Mouse (Mus musculus) neural tube, embryonic 11.5 days (tissue): ENCODE measurements around the gene Grik3. TPM values are rescaled to one million over a fixed set of nuclear protein-coding genes. Genes with fewer than 3 reads are reported as not detected.
A peak's percentile ranks its signal among the peaks of the same experiment; 100 is the strongest.

ENCODE experiments used
- ATAC-seq: fragments of 200-750 bp; cut with Nextera tagmentation; 2 replicates; pipeline ENCODE4 v1.8.0; 2017; ENCODE audit warnings: moderate number of reproducible peaks, mild to moderate bottlenecking, moderate TSS enrichment, moderate library complexity; ENCODE audit not compliant: insufficient read depth, low FRiP score, low TSS enrichment
- DNase-seq: peaks from one replicate; pipeline ENCODE4 v3.0.0-alpha.2; 2015; ENCODE audit warnings: low spot score
- H3K27ac ChIP-seq: fragments of 300-500 bp; sonication (generic); 2 replicates; pipeline ENCODE4 v1.5.1; 2014; ENCODE audit warnings: low read depth, mild to moderate bottlenecking, low read length
- H3K27me3 ChIP-seq: fragments of 300-500 bp; sonication (generic); 2 replicates; pipeline ENCODE4 v1.6.1; 2014; ENCODE audit warnings: mild to moderate bottlenecking, low read length, mixed read lengths; ENCODE audit not compliant: control insufficient read depth, insufficient read depth
- H3K36me3 ChIP-seq: fragments of 300-500 bp; sonication (generic); 2 replicates; pipeline ENCODE4 v1.6.1; 2014; ENCODE audit warnings: mild to moderate bottlenecking, low read length, moderate library complexity, mixed read lengths; ENCODE audit not compliant: control insufficient read depth, insufficient read depth
- H3K4me1 ChIP-seq: fragments of 300-500 bp; sonication (generic); 2 replicates; pipeline ENCODE4 v1.6.1; 2014; ENCODE audit warnings: low read length, mixed read lengths; ENCODE audit not compliant: control insufficient read depth, insufficient read depth
- H3K4me2 ChIP-seq: fragments of 300-500 bp; sonication (generic); 2 replicates; pipeline ENCODE4 v1.6.1; 2014; ENCODE audit warnings: low read depth, mild to moderate bottlenecking, moderate library complexity
- H3K4me3 ChIP-seq: fragments of 300-500 bp; sonication (generic); 2 replicates; pipeline ENCODE4 v1.5.1; 2014; ENCODE audit warnings: low read depth, low read length
- H3K9ac ChIP-seq: fragments of 300-500 bp; sonication (generic); 2 replicates; pipeline ENCODE4 v1.6.1; 2014; ENCODE audit warnings: mild to moderate bottlenecking, low read length
- H3K9me3 ChIP-seq: fragments of 300-500 bp; sonication (generic); 2 replicates; pipeline ENCODE4 v1.6.1; 2016; ENCODE audit warnings: low read length; ENCODE audit not compliant: control insufficient read depth
- WGBS: fragments of 180-500 bp; shearing (Covaris S2); extraction: QIAGEN DNeasy Blood & Tissue Kit; methylation state at CpG from one replicate; pipeline ENCODE4 v1.1.7; 2014; 5-methylcytosine and 5-hydroxymethylcytosine counted together
- polyA plus RNA-seq: library from polyadenylated mRNA; unstranded; fragments of >200 nt; fragmentation: Nextera tagmentation; extraction: Ambion mirVana; gene quantifications from 2 replicates; pipeline ENCODE4 v1.2.1, GENCODE M21; 2014

Grik3 gene
- polyA plus RNA-seq, 1 experiment from 2014 or later = 1.3 TPM

DNA sequence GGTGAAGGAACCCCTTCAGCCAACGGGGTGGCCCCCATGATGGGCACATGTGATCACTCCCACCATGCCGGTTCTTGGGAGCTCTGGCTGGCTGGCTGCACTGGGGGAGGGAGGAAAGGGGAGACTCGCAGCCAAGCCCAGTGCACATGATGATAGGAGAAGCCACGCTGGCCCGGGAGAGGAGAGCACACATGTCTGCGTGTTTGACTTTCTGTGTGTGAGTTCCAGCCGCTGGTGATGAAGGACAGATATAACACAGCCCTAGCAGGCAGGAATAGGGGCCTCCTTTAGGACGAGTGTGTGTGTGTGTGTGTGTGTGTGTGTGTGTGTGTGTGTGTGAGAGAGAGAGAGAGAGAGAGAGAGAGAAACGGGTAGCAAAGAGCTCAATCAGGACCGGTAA, 219.2 kb downstream of the Grik3 start:
- ATAC-seq = no peak

GRCm38 (mm10) chr4:125717881-125718280, 227.4 kb downstream of the Grik3 start:
- H3K9me3 ChIP-seq = no peaks in the 10 kb centered on the region
- H3K4me2 ChIP-seq = no peak overlapping the region
- no peak overlapping the region for H3K9ac ChIP-seq
- no peak overlapping the region for H3K4me3 ChIP-seq
- H3K27me3 ChIP-seq = no peaks in the 10 kb centered on the region
- H3K27ac ChIP-seq = no peak overlapping the region
- WGBS = 24% methylated on average over 6 of the region's 6 CpGs
- no peaks in the 10 kb centered on the region for H3K36me3 ChIP-seq
- no peak for DNase-seq
- H3K4me1 ChIP-seq = peaks cover 4% of the 10 kb centered on the region; the same call in 1 of the 2 replicates
- no peak for ATAC-seq

More for the DNA sequence above, 219.2 kb downstream of the Grik3 start:
- no peaks in the 10 kb centered on the region for H3K36me3 ChIP-seq
- 83% methylated on average over 10 of the region's 10 CpGs for WGBS
- H3K4me3 ChIP-seq = no peak overlapping the region
- no peaks in the 10 kb centered on the region for H3K9me3 ChIP-seq
- DNase-seq = no peak
- no peaks in the 10 kb centered on the region for H3K27me3 ChIP-seq
- H3K27ac ChIP-seq = no peak overlapping the region
- H3K9ac ChIP-seq = no peak overlapping the region
- no peak overlapping the region for H3K4me2 ChIP-seq
- no peaks in the 10 kb centered on the region for H3K4me1 ChIP-seq

DNA sequence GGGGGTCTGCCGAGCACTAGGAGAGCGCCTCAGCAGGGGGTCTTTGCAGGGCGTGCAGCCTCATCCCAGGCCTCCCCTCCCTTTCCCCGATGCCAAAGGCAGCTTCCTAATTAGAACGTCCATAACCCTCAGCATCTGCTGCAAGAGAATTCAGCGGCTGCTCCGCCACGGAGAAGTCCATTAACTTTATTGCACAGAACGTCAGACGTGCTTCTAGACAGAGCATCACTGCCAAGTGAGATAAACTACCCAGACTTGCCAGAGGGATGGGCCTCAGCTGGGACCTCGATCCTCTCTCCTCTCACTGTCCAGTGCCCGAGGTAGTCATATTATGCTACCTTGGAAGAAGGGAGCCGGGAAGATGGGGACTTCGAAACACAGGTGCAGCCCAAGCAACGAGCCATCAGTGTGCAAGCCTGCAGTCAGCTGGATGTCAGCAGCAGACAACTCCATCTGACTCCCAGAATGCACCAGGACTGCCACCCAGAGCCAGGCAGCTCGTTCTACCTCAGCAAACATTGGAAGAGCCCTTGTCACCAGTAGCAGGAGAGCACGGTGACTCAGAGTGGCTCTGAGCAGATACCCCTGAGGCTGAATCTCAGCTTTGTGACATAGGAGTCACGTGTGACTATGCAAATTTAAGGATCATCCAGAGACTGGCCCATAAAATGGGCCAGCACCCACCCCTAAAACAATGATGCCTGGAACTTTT, 228.1 kb downstream of the Grik3 start:
- no peaks in the 10 kb centered on the region for H3K36me3 ChIP-seq
- H3K4me2 ChIP-seq = no peak overlapping the region
- no peaks in the 10 kb centered on the region for H3K27me3 ChIP-seq
- H3K27ac ChIP-seq = 0 out of 2 replicates have a peak overlapping the region, but pooled peaks have one; percentile 6
- ATAC-seq (peak; percentile 57; the same call in 1 of the 2 replicates), DNase-seq (peak; percentile 39)
- no peak overlapping the region for H3K9ac ChIP-seq
- no peak overlapping the region for H3K4me3 ChIP-seq
- peaks cover 4% of the 10 kb centered on the region; the same call in 1 of the 2 replicates for H3K4me1 ChIP-seq
- H3K9me3 ChIP-seq = no peaks in the 10 kb centered on the region
- 27% methylated on average over 18 of the region's 18 CpGs for WGBS

- H3K4me1 ChIP-seq = peaks cover 16% of the 10 kb centered on the region
These were observed 235.7 kb downstream of the Grik3 start for GRCm38 (mm10) chr4:125726241-125726640.

DNA sequence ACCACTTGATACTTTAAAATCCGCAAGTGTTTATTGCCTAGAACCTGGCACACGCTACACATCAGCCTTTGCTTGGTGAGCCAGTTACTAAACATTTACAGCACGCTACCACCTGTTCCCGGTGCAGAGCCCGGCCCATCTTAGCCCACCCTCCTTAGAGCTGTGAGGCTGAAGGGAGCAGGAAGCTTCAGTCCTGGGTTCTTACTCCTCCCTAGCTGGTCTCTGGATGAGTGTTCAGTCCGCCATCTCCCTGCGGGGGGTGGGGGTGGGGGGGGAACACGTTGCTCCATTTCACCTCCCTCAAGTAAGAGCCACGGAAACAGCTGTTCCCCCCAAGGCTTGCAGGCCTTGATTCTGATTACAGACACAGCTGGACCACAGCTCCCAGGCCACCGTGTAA, 236.5 kb downstream of the Grik3 start:
- no peaks in the 10 kb centered on the region for H3K36me3 ChIP-seq
- peak overlapping the region; percentile 31 for H3K4me2 ChIP-seq
- no peaks in the 10 kb centered on the region for H3K9me3 ChIP-seq
- H3K4me1 ChIP-seq = peaks cover 16% of the 10 kb centered on the region
- no peak overlapping the region for H3K27ac ChIP-seq
- no peak overlapping the region for H3K9ac ChIP-seq
- DNase-seq (no peak), ATAC-seq (no peak)
- no peaks in the 10 kb centered on the region for H3K27me3 ChIP-seq
- 13% methylated on average over 10 of the region's 10 CpGs for WGBS
- no peak overlapping the region for H3K4me3 ChIP-seq

More at GRCm38 (mm10) chr4:125726241-125726640, 235.7 kb downstream of the Grik3 start:
- Histone ChIP-seq H3K27ac (no peak overlapping the region), H3K9ac (no peak overlapping the region), H3K4me2 (no peak overlapping the region), H3K27me3 (no peaks in the 10 kb centered on the region), H3K9me3 (no peaks in the 10 kb centered on the region), H3K36me3 (no peaks in the 10 kb centered on the region), H3K4me3 (no peak overlapping the region)
- 86% methylated on average over 1 of the region's 1 CpGs for WGBS
- DNase-seq = no peak
- ATAC-seq = no peak

GRCm38 (mm10) chr4:125727626-125728025, 237.1 kb downstream of the Grik3 start:
- H3K9ac ChIP-seq = peak overlapping the region; percentile 51
- no peaks in the 10 kb centered on the region for H3K9me3 ChIP-seq
- no peak overlapping the region for H3K4me3 ChIP-seq
- H3K4me1 ChIP-seq = peaks cover 16% of the 10 kb centered on the region
- ATAC-seq (no peak), DNase-seq (no peak)
- no peaks in the 10 kb centered on the region for H3K36me3 ChIP-seq
- no peak overlapping the region for H3K27ac ChIP-seq
- H3K27me3 ChIP-seq = no peaks in the 10 kb centered on the region
- H3K4me2 ChIP-seq = peak overlapping the region; percentile 31
- 9% methylated on average over 4 of the region's 4 CpGs for WGBS

DNA sequence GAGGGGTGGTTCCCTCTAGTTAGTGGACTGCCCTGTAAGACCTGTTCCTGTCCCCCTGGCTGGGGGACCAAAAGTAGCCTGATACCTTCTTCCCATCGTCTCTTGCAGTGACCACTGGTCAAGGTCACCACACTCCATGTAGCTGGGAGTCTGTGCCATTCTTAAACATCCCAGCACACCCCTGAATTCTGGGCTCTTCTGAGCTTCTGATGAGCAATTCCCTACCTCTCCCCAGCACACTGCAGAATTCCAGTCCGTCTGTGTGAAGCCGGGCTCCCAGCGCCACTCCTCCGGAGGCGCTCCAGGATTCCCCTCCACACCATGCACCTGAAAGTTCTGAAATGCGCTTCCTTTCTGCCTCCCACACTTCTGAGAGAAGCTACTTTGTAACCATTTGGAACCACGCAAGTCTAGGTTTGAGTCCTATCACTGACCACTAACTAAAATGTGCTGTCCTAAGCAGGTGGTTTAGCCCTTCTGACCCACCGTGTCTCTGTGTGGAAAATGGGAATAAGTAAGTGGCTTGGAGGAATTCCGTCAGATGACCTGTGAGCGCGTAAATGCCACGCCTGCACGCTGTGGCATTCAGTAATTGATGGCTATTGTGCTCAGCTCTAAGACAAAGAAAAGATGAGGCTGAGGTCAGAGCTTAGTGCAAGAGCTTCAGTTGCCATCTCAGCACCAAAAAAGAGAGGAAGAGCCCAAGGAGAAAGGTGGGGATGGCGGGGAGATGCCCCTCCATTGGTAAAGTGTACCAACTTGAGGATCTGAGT, 237.8 kb downstream of the Grik3 start:
- ATAC-seq (no peak), DNase-seq (peak; percentile 57)
- peak overlapping the region; percentile 31 for H3K4me2 ChIP-seq
- peak overlapping the region; percentile 12 for H3K4me3 ChIP-seq
- H3K4me1 ChIP-seq = peaks cover 16% of the 10 kb centered on the region
- no peaks in the 10 kb centered on the region for H3K27me3 ChIP-seq
- WGBS = 4% methylated on average over 15 of the region's 15 CpGs
- peak overlapping the region; percentile 51 for H3K9ac ChIP-seq
- peak overlapping the region; percentile 79 for H3K27ac ChIP-seq
- H3K9me3 ChIP-seq = no peaks in the 10 kb centered on the region
- no peaks in the 10 kb centered on the region for H3K36me3 ChIP-seq

GRCm38 (mm10) chr4:125729305-125730220, 239.1 kb downstream of the Grik3 start:
- 3% methylated on average over 38 of the region's 38 CpGs for WGBS
- H3K4me2 ChIP-seq = peak overlapping the region; percentile 31
- H3K4me1 ChIP-seq = peaks cover 16% of the 10 kb centered on the region
- H3K27ac ChIP-seq = peak overlapping the region; percentile 79
- peak overlapping the region; percentile 51 for H3K9ac ChIP-seq
- no peaks in the 10 kb centered on the region for H3K27me3 ChIP-seq
- H3K36me3 ChIP-seq = no peaks in the 10 kb centered on the region
- DNase-seq (peak; percentile 85), ATAC-seq (peak; percentile 88)
- H3K9me3 ChIP-seq = no peaks in the 10 kb centered on the region
- H3K4me3 ChIP-seq = peak overlapping the region; percentile 12
